Mouse (Mus musculus) liver, postnatal 0 days (tissue): Measurements from ENCODE around the gene Cntd1. TPM values are rescaled to one million over a fixed set of nuclear protein-coding genes. Genes with fewer than 3 reads are reported as not detected.

Source experiments
- ATAC-seq: fragments of 200-750 bp; cut with Nextera tagmentation; 2 replicates; pipeline ENCODE4 v1.8.0; 2017; ENCODE audit warnings: mild to moderate bottlenecking, moderate library complexity
- DNase-seq: peaks from one replicate; pipeline ENCODE4 v3.0.0-alpha.2; 2016
- H3K27ac ChIP-seq: fragments of 300-500 bp; sonication (generic); 2 replicates; pipeline ENCODE4 v1.5.1; 2014; ENCODE audit warnings: antibody characterized with exemption, moderate library complexity, mild to moderate bottlenecking, low read depth
- H3K27me3 ChIP-seq: fragments of 300-500 bp; sonication (generic); 2 replicates; pipeline ENCODE4 v1.6.1; 2014; ENCODE audit warnings: low read length, control low read depth, mixed read lengths; ENCODE audit not compliant: insufficient read depth
- H3K36me3 ChIP-seq: fragments of 300-500 bp; sonication (generic); replicated peaks from 2 replicates; pipeline ENCODE4 v1.6.1; 2014; ENCODE audit warnings: mild to moderate bottlenecking, control low read depth, low read length, moderate library complexity, mixed read lengths; ENCODE audit not compliant: insufficient read depth
- H3K4me1 ChIP-seq: fragments of 300-500 bp; sonication (generic); 2 replicates; pipeline ENCODE4 v1.6.1; 2014; ENCODE audit warnings: antibody characterized with exemption, mild to moderate bottlenecking, control low read depth; ENCODE audit not compliant: insufficient read depth
- H3K4me2 ChIP-seq: fragments of 300-500 bp; sonication (generic); 2 replicates; pipeline ENCODE4 v1.6.1; 2014; ENCODE audit warnings: low read depth, mild to moderate bottlenecking, low read length, moderate library complexity, mixed read lengths
- H3K4me3 ChIP-seq: fragments of 300-500 bp; sonication (generic); 2 replicates; pipeline ENCODE4 v1.5.1; 2014; ENCODE audit warnings: low read depth, low read length
- H3K9ac ChIP-seq: fragments of 300-500 bp; sonication (generic); replicated peaks from 2 replicates; pipeline ENCODE4 v1.6.1; 2014; ENCODE audit warnings: mild to moderate bottlenecking, moderate library complexity
- H3K9me3 ChIP-seq: fragments of 300-500 bp; sonication (generic); 2 replicates; pipeline ENCODE4 v1.6.1; 2016; ENCODE audit warnings: mild to moderate bottlenecking, control low read depth, low read length, mixed read lengths
- CTCF ChIP-seq: sonication (generic); IDR thresholded peaks from 2 replicates; pipeline ENCODE4 v1.5.1; 2016; ENCODE audit warnings: antibody characterized with exemption, low read depth
- EP300 ChIP-seq: IDR thresholded peaks from 2 replicates; pipeline ENCODE4 v1.6.1; 2016; ENCODE audit warnings: antibody characterized with exemption, low read depth, mild to moderate bottlenecking
- WGBS: fragments of 180-500 bp; shearing (Covaris S2); extraction: QIAGEN DNeasy Blood & Tissue Kit; methylation state at CpG from one replicate; pipeline ENCODE4 v1.1.7; 2014; ENCODE audit not compliant: insufficient replicate concordance; 5-methylcytosine and 5-hydroxymethylcytosine counted together
- polyA plus RNA-seq: library from polyadenylated mRNA; unstranded; fragments of >200 nt; fragmentation: Nextera tagmentation; extraction: Ambion mirVana; gene quantifications from 2 replicates; pipeline ENCODE4 v1.2.1, GENCODE M21; 2015

Cntd1 gene
- polyA plus RNA-seq, 1 experiment from 2014 or later: 0.29 TPM

DNA sequence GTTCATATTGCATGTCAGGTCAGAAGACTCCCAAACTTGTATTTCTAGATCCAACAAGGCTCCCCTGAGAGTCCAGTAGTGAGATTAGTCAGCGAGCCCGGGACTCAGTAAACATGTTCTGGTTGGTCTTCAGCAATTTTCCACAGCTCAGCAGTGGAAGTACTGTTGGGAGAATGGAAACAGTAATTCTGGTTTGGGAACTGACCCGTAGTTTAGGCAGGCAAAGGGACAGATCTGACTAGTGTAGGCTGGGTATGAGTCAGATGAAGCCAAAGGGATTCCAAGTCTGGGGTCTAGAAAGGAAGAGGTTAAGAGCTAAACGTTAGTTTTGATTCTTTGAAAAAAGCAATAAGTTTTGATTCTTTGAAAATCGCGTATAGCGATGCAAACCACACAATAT is 25.9 kb upstream of the Cntd1 start:
- Histone ChIP-seq H3K4me1 (peaks cover 17% of the 10 kb centered on the region), H3K27ac (peak overlapping the region; percentile 85)
- WGBS: 4% methylated on average over 7 of the region's 7 CpGs

DNA sequence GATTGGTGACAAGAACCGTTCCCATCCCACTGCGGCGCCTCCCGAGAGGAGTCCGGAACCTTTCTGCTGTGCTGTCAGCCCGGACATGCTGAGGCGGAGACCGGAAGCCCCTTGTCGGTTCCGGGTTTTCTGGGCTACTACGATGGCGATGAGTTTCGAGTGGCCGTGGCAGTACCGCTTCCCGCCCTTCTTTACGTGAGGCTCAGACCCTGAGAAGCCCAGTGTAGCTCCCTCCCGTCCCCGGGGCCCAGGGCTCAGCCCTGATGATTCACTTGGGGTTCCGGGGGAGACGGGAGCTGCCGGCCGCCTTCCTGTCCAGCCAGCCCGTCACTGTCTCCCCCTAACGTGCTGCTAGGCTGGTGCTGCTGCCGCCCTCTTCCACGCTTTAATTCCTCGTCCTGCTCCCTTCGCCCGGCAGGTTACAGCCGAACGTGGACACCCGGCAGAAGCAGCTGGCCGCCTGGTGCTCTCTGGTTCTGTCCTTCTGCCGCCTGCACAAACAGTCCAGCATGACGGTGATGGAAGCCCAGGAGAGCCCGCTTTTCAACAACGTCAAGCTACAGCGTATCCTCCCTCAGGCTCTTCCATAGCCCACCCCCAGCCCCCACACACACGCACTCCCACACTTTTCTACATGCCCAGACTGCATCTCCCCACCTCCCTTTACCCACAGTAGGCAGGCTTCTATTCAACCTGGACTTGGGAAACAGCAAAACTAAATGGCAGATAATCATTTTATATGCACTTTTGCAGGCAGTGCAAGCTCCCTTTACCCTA is 25.0 kb upstream of the Cntd1 start, which contains the start of gene Vps25:
Vps25 (plus strand) TSS at position 95 of the 777 bp plus-strand sequence.
- WGBS: under 1% methylated on average over 40 of the region's 40 CpGs

More for the DNA sequence above, 25.9 kb upstream of the Cntd1 start:
- Histone ChIP-seq H3K36me3 (peaks cover 11% of the 10 kb centered on the region), H3K9ac (peak overlapping the region; percentile 92), H3K9me3 (no peaks in the 10 kb centered on the region), H3K27me3 (peaks cover 5% of the 10 kb centered on the region), H3K4me2 (peak overlapping the region; percentile 93), H3K4me3 (peak overlapping the region; percentile 72)
- TF ChIP-seq EP300 (no peak), CTCF (no peak)
- no peak for DNase-seq
- no peak for ATAC-seq

DNA sequence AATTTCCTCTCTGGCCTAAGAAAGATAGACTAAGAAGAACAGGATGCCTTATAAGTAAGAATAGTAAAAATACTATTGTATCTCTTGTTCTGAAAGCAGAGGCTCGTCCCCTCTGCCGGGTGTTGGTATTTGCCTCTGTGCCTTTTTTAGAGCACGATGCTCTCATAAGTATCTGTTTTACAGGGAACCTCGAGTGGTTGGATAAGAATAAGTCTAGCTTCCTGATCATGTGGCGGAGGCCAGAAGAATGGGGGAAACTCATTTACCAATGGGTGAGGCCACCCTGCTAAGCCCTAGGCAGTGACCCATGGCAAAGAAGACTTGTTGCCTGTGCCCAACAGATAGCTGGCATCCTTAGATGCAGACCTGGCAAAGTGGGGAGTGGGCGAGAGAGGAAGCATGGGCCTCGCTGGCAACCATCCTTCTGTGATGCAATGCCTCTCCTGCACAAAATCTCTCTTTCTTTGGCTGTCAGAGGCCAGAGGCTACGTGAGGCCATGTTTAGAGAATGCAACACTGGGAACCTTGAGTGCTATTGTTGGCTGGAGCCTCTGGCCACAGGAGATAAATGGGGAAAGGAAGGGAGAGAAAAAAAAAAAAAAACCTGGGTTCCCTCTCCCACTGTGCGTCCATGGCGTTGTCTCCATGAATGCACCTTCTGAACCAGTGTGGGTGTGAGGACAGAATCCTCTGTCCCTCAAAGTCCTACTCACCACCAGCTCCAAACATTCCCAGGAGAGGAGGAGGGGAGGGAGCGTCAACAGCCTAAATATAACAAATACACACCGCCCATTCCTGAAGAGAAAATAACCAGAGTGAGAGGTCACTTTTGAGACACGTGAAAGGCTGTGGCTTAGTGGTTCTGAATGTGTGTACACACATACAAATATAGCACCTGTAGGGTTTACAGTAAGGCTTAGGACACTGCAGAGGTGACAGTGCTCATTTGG is 22.7 kb upstream of the Cntd1 start:
- H3K27me3 ChIP-seq: no peaks in the 10 kb centered on the region
- no peaks in the 10 kb centered on the region for H3K9me3 ChIP-seq
- H3K4me2 ChIP-seq: no peak overlapping the region
- WGBS: 74% methylated on average over 13 of the region's 13 CpGs
- no peak overlapping the region for H3K9ac ChIP-seq
- peaks cover 40% of the 10 kb centered on the region for H3K4me1 ChIP-seq
- ATAC-seq (no peak), DNase-seq (no peak)
- H3K27ac ChIP-seq: no peak overlapping the region
- H3K36me3 ChIP-seq: peaks cover 25% of the 10 kb centered on the region
- H3K4me3 ChIP-seq: no peak overlapping the region
- no peak for TF ChIP-seq EP300
- no peak for TF ChIP-seq CTCF

More for the DNA sequence above, 25.0 kb upstream of the Cntd1 start, which contains the start of gene Vps25:
- H3K4me3 ChIP-seq: peak within 1 kb of the TSS; percentile 72
- H3K27me3 ChIP-seq: no peaks in the 10 kb centered on the region
- TF ChIP-seq CTCF (peak; percentile 39), EP300 (no peak)
- peaks cover 18% of the 10 kb centered on the region for H3K4me1 ChIP-seq
- ATAC-seq (peak; percentile 91), DNase-seq (peak; percentile 90)
- peak within 1 kb of the TSS; percentile 92 for H3K9ac ChIP-seq
- peaks cover 19% of the 10 kb centered on the region for H3K36me3 ChIP-seq
- H3K9me3 ChIP-seq: no peaks in the 10 kb centered on the region
- peak within 1 kb of the TSS; percentile 85 for H3K27ac ChIP-seq
- H3K4me2 ChIP-seq: peak within 1 kb of the TSS; percentile 93

DNA sequence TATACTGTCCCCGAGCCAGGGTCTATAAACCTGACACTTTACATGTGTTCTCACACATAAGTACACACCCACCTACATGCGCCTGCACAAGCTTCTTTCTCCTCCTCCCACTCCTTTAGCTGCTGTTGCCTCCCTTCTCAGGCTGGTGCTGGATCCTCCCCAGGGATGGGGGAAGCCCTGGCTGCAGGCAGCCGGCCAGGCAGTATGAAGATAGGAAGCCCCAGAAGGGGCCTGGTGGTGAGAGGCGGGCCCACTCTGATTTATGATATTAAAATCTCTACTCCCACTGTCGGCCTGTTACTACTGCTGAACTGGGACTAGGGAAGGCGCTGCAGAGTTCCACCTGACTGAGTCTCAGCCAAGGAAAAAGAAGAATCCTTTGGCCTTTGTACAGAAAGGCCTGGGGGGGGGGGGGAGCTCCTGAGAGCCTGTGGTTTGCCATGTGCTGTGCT is 19.5 kb upstream of the Cntd1 start:
- peak overlapping the region; percentile 72 for H3K27ac ChIP-seq
- peak overlapping the region; percentile 68 for H3K9ac ChIP-seq
- peaks cover 47% of the 10 kb centered on the region for H3K4me1 ChIP-seq
- DNase-seq (no peak), ATAC-seq (no peak)
- H3K9me3 ChIP-seq: no peaks in the 10 kb centered on the region
- peak overlapping the region; percentile 87 for H3K4me2 ChIP-seq
- no peak overlapping the region for H3K4me3 ChIP-seq
- no peak for TF ChIP-seq EP300
- no peak for TF ChIP-seq CTCF
- H3K36me3 ChIP-seq: peaks cover 25% of the 10 kb centered on the region
- WGBS: 36% methylated on average over 6 of the region's 6 CpGs
- peaks cover 25% of the 10 kb centered on the region for H3K27me3 ChIP-seq

DNA sequence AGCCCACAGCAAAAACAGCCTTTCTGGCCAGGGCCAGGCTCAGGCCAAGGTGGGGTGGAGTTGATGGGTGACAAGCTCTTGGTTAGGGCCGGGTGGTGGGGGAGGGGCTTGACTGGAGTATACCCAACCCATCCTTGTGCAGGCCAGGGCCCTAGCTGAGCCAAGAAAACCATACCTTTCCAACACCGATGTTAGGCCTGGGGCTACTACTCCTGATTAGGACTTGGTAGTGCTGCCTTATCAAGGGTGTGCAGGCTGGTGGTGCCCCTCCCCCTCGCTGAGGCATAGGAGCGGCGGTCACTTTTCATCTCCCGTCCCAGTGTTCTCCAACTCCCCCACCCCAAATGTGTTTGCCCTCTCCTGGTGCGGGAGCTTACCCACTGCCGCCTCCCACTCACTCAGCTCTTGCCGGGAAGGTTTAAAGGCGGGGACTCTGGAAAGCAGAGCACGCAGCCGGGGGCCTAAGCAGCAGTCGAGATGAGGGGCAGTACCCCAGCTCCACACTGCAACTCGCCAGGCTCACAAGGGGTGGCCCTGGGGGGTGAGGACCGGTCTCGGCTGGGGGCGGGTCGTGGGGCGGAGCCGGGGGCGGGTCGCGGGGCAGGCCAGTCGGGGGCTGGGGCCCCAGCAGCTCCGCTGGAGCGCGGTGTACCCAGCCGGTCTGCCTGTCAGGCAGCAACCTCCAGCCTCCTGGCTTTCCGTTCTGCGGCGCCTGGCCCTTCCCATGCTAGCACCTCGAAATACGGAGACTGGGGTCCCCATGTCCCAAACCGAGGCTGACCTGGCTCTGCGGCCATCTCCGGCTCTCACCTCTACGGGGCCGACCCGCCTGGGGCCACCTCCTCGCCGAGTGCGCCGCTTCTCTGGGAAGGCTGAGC is 18.6 kb upstream of the Cntd1 start, which contains the start of gene Wnk4:
Wnk4 (plus strand) TSS at position 620 of the 878 bp plus-strand sequence.
- peak within 1 kb of the TSS; percentile 64 for H3K4me3 ChIP-seq
- peaks cover 44% of the 10 kb centered on the region for H3K4me1 ChIP-seq
- no peaks in the 10 kb centered on the region for H3K9me3 ChIP-seq
- under 1% methylated on average over 37 of the region's 43 CpGs for WGBS
- TF ChIP-seq CTCF: no peak
- peak; percentile 84 for TF ChIP-seq EP300
- peak within 1 kb of the TSS; percentile 87 for H3K4me2 ChIP-seq
- peak; percentile 87 for ATAC-seq
- peaks cover 32% of the 10 kb centered on the region for H3K27me3 ChIP-seq
- peak within 1 kb of the TSS; percentile 72 for H3K27ac ChIP-seq
- H3K9ac ChIP-seq: peak within 1 kb of the TSS; percentile 68
- H3K36me3 ChIP-seq: peaks cover 25% of the 10 kb centered on the region
- peak; percentile 84 for DNase-seq
